Mouse (Mus musculus): ENCODE measurements at regions not wholly inside any gene's neighbourhood (a gene's known extent, or its start where the extent isn't known, plus 50 kb on each side); places are given as distances from the start of the nearest gene placed in this dataset.
A peak's percentile ranks its signal among the peaks of the same experiment; 100 is the strongest.

DNA sequence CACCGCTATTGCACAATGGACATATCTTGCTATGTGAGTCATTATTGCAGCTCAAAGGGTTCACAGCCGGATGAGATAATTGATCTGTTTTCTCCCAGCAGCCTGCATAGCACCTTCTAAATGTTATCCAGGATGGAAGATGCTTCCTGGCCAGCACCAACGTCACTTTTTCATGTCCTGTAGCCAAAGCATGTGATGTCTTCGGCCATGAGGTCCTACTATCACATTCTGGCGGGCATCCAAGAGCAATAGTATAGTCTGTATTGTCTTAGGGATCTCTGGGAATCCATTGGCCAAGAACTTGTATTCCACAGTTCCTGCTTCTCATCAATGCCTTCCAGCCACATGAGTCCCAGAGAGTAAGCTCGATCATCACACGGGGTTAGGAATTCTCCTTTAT is 70.6 kb downstream of the Npy start:
- DNase-seq (ENCODE audit: low spot score in 2 of 2): no peak

GRCm38 (mm10) chr6:49899146-49899545 is 76.6 kb downstream of the Npy start:
- DNase-seq (ENCODE audit: low spot score in 2 of 2): no peak

DNA sequence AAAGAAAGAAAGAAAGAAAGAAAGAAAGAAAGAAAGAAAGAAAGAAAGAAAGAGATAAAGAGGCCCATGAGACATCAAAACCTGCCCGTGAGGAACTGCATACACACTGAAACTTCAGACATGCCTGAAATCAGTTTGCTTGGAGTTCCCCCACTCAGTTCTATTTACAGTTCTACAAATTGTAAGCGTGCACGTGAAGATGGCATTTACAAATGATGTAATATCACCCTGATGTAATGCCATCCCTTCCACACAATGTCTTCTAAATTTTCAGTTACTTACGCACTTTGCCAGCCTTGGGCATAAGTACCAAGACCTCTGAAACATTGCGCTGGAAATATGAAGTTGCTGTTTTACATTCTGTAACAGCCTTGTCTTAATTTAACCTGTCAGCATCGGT is 79.0 kb downstream of the Npy start:
- no peak for DNase-seq (ENCODE audit: low spot score in 2 of 2)

GRCm38 (mm10) chr6:49904001-49904400 is 81.5 kb downstream of the Npy start:
- DNase-seq (ENCODE audit: low spot score in 2 of 2): peak in 1 of 2 experiments; percentile 26

- DNase-seq (ENCODE audit: low spot score in 2 of 2): no peak
These were observed 83.9 kb downstream of the Npy start for GRCm38 (mm10) chr6:49906456-49906855.

GRCm38 (mm10) chr6:49919089-49919812 is 96.7 kb downstream of the Npy start:
- DNase-seq (ENCODE audit: low spot score in 2 of 2): peak; percentile 18 to 46

GRCm38 (mm10) chr6:49919813-49920170 is 97.3 kb downstream of the Npy start:
- no peak for DNase-seq (ENCODE audit: low spot score in 2 of 2)

DNA sequence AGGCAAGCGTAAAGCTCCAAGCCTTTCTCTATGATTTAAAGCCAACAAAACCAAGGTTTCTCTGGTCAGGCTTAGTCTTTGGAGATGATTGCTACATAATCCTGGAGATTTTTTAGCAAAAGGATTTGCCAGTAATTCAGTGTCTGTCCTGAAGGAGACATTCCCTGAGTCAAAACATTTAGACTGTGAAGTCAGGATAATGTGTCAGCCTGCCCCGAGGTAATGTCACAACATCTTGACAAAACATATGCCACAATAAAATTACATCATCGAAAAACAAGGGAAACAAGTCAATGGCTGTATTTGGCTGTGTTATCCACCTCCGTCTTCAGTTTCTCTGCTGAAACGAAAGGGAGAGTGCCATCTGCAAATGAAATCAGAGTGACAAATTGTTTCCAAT is 101.8 kb downstream of the Npy start:
- no peak for DNase-seq (ENCODE audit: low spot score in 2 of 2)

- no peak for DNase-seq (ENCODE audit: low spot score in 2 of 2)
These were observed 105.6 kb downstream of the Npy start for GRCm38 (mm10) chr6:49928075-49928474.

GRCm38 (mm10) chr6:49930104-49930503 is 107.6 kb downstream of the Npy start:
- peak in 1 of 2 experiments; percentile 11 for DNase-seq (ENCODE audit: low spot score in 2 of 2)

GRCm38 (mm10) chr6:49943087-49943486 is 120.6 kb downstream of the Npy start:
- no peak for DNase-seq (ENCODE audit: low spot score in 2 of 2)

DNA sequence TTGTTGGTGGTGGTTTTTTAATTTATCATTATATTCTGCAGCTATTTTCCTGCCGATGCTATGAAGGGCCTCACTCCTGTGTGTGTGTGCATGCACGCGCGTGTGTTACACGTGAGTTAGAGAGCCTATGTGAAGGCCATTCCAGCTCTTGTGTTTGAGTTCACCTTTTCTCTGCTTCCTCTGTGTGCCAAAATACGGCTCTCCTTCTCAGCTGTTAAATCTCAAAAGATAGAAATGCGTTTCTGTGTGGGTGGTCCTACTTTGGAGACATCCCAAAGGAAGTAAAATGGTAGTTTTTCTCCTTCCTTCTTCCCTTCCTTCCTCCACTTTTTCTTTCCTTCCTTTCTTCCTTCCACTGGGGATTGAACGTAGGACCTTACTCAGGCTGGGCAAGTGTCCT is 136.4 kb downstream of the Npy start:
- no peak for DNase-seq (ENCODE audit: low spot score in 2 of 2)

DNA sequence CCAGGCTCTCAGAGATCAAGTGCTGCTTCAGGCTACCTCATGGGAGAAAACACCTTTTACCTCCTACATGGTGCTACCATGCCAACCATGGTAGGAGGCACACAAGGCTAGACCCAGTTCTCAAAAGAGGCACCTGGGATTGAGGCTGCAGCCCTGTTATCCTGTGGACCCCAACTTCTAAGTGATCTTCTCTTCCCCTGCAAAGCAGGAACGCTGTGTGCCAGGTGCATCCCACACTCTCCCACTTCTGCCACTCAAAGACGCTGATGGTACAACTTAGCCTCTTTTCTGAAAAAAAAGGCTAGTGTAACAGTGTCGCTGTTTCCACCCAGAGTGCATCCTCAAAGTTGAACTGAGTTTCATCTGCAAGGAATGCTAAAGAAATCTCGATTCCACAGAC is 138.7 kb downstream of the Npy start:
- DNase-seq (ENCODE audit: low spot score in 2 of 2): no peak

GRCm38 (mm10) chr6:49965944-49966545 is 143.5 kb downstream of the Npy start:
- no peak for DNase-seq (ENCODE audit: low spot score in 2 of 2)

- DNase-seq (ENCODE audit: low spot score in 2 of 2): no peak
These were observed 143.5 kb upstream of the Mpp6 start for GRCm38 (mm10) chr6:49966555-49966954.

DNA sequence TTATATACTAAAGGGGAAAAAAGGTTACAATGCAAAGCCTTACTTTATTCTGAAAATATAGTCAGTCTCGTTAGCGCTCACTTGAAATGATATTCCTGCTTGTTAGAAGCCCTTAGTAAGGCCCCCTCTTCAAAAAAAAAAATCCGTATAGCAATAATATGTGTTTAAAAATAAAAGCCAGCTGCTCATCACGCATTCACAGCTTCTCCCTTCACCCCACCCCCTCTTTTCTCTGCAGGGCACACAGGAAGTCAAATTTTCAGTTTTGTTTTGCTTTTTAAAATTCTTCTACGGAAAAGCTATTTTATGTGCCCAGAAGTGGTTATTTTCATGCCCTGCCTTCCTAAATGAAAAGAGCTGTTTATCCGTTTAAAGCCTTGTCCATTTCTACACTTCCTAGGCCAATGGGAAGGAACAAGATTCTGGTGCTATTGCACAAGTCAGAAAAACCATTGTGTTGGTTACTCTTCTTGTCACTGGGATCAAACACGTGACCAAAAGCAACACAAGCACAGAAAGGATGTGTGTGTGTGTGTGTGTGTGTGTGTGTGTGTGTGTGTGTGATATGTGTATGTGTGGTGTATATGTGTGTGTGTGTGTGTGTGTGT is 136.7 kb upstream of the Mpp6 start:
- no peak for DNase-seq (ENCODE audit: low spot score in 2 of 2)

GRCm38 (mm10) chr6:49977783-49978182 is 132.3 kb upstream of the Mpp6 start:
- DNase-seq (ENCODE audit: low spot score in 2 of 2): peak; percentile 21 to 51

DNA sequence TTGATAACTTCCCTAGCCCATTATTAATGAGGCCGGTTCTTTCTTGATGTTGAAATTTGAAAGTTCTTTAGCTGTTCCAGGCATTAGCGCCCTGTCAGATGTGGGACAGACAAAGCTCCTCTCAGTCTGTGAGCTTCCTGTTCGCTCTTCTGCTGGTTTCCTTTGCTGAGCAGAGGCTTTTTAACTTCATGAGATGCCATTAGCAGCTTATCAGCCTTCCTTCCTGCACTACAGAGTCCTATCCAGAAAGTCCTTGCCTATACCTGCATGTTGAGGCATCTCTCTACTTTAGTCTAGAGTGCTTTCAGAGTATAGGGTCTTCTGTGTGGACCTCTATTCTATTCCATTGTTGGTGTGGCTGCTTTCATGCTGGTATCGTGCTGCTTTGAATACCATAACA is 126.3 kb upstream of the Mpp6 start:
- DNase-seq (ENCODE audit: low spot score in 2 of 2): no peak

DNA sequence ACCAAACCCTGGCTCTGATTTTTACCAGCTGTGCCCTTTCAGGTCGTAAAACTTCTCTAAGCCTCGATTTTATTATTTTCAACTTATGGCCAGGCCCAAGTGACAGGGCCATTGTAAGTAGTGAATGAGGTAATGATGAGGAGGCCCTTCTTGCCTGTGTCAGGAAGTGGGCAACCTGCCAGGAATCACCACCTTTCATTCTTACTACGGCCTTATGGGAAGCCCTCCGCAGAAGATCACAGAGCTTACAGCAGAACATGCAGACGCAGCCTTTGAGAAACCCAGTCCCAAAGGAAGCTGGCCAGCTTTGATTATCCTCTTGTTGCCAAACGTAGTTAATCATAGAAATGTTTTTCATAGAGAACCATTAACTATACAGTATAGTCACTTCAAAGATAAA is 124.9 kb upstream of the Mpp6 start:
- DNase-seq (ENCODE audit: low spot score in 2 of 2): no peak

- no peak for DNase-seq (ENCODE audit: low spot score in 2 of 2)
These were observed 122.9 kb upstream of the Mpp6 start for GRCm38 (mm10) chr6:49987141-49987540.

- no peak for DNase-seq (ENCODE audit: low spot score in 2 of 2)
These were observed 122.4 kb upstream of the Mpp6 start for GRCm38 (mm10) chr6:49987541-49988210.

- peak in 1 of 2 experiments; percentile 22 for DNase-seq (ENCODE audit: low spot score in 2 of 2)
These were observed 120.2 kb upstream of the Mpp6 start for GRCm38 (mm10) chr6:49989585-49990521.

Data from frontal cortex, postnatal 36 days (tissue).